Mouse (Mus musculus): ENCODE results near the gene Klhl33.
"Not testable (repeated sequence)": the region's sequence is repeated elsewhere in the genome, so short reads cannot be mapped to it uniquely, and the experiment has no call there.

The Klhl33 gene

GRCm38 (mm10) chr14:50903973-50904827 lies 6.9 kb upstream of the Klhl33 start:
- DNase-seq (ENCODE audit: low spot score) = no peak

- not testable (repeated sequence) for DNase-seq (ENCODE audit: low spot score)
Observed at GRCm38 (mm10) chr14:50897992-50898391, 685 bp upstream of the Klhl33 start.

- DNase-seq (ENCODE audit: low spot score) = no peak
Observed at GRCm38 (mm10) chr14:50896747-50897373, 447 bp downstream of the Klhl33 start.

GRCm38 (mm10) chr14:50895985-50896746 lies 1.1 kb downstream of the Klhl33 start:
- DNase-seq (ENCODE audit: low spot score) = peak; percentile 26

- no peak for DNase-seq (ENCODE audit: low spot score)
Observed at GRCm38 (mm10) chr14:50895407-50895806, 1.9 kb downstream of the Klhl33 start.

GRCm38 (mm10) chr14:50892541-50893459 lies 4.5 kb downstream of the Klhl33 start:
- no peak for DNase-seq (ENCODE audit: low spot score)

GRCm38 (mm10) chr14:50892091-50892490 lies 5.2 kb downstream of the Klhl33 start:
- no peak for DNase-seq (ENCODE audit: low spot score)

- no peak for DNase-seq (ENCODE audit: low spot score)
Observed at GRCm38 (mm10) chr14:50891621-50892020, 5.7 kb downstream of the Klhl33 start.

GRCm38 (mm10) chr14:50876236-50876950 lies 20.9 kb downstream of the Klhl33 start:
- DNase-seq (ENCODE audit: low spot score) = no peak

- no peak for DNase-seq (ENCODE audit: low spot score)
Observed at GRCm38 (mm10) chr14:50875591-50876230, 21.6 kb downstream of the Klhl33 start.

GRCm38 (mm10) chr14:50875175-50875574 lies 22.1 kb downstream of the Klhl33 start:
- DNase-seq (ENCODE audit: low spot score) = no peak

GRCm38 (mm10) chr14:50871284-50871683 lies 26.0 kb downstream of the Klhl33 start:
- no peak for DNase-seq (ENCODE audit: low spot score)

GRCm38 (mm10) chr14:50870805-50871143 lies 26.5 kb downstream of the Klhl33 start:
- DNase-seq (ENCODE audit: low spot score) = no peak

- DNase-seq (ENCODE audit: low spot score) = peak; percentile 42
Observed at GRCm38 (mm10) chr14:50869889-50870804, 27.2 kb downstream of the Klhl33 start, which contains the start of gene Tep1. Gene Tep1, minus strand, starts transcription at chr14:50870560.

- no peak for DNase-seq (ENCODE audit: low spot score)
Observed at GRCm38 (mm10) chr14:50868656-50869055, 28.7 kb downstream of the Klhl33 start.

GRCm38 (mm10) chr14:50868211-50868610 lies 29.1 kb downstream of the Klhl33 start:
- no peak for DNase-seq (ENCODE audit: low spot score)

GRCm38 (mm10) chr14:50866966-50867365 lies 30.3 kb downstream of the Klhl33 start:
- no peak for DNase-seq (ENCODE audit: low spot score)

GRCm38 (mm10) chr14:50865005-50865404 lies 32.3 kb downstream of the Klhl33 start:
- not testable (repeated sequence) for DNase-seq (ENCODE audit: low spot score)

- no peak for DNase-seq (ENCODE audit: low spot score)
Observed at GRCm38 (mm10) chr14:50862641-50863040, 34.7 kb downstream of the Klhl33 start.

Measured in left cerebral cortex, adult 11 months (tissue).